Mouse (Mus musculus) layer of hippocampus, adult 2 months (tissue): Measurements from ENCODE around the gene Tsga10ip. TPM values are rescaled to one million over a fixed set of nuclear protein-coding genes. Genes with fewer than 3 reads are reported as not detected.
"Not testable (repeated sequence)": the region's sequence is repeated elsewhere in the genome, so short reads cannot be mapped to it uniquely, and the experiment has no call there.

ENCODE experiments used
- DNase-seq, 2 experiments: peaks; one replicate each; pipeline ENCODE4 v3.0.0; 2022; ENCODE audit warnings: low spot score in 2 of 2
- H3K27ac ChIP-seq: fragments of 200-600 bp; 2 replicates; pipeline ENCODE4 v1.8.1; 2022
- H3K4me3 ChIP-seq: fragments of 200-600 bp; 2 replicates; pipeline ENCODE4 v1.8.1; 2022; ENCODE audit warnings: mild to moderate bottlenecking
- CTCF ChIP-seq: fragments of 200-600 bp; conservative IDR thresholded peaks from 2 replicates; pipeline ENCODE4 v1.8.1; 2022; ENCODE audit warnings: antibody characterized with exemption, mild to moderate bottlenecking, moderate library complexity
- total RNA-seq, 2 experiments: library from RNA; stranded (reverse); gene quantifications; 2 replicates each; pipeline ENCODE4 v1.2.3; 2021

Tsga10ip gene
- total RNA-seq, 2 experiments from 2014 or later = 0.20 to 0.37 TPM

GRCm38 (mm10) chr19:5366175-5367052, 35.9 kb downstream of the Tsga10ip start, which contains the start of gene Eif1ad:
Eif1ad (plus strand) TSS chr19:5366741.
- DNase-seq = peak; percentile 90 to 91
- H3K27ac ChIP-seq = peak within 1 kb of the TSS; percentile 98
- TF ChIP-seq CTCF = peak; percentile 59
- peak within 1 kb of the TSS; percentile 88 for H3K4me3 ChIP-seq

DNA sequence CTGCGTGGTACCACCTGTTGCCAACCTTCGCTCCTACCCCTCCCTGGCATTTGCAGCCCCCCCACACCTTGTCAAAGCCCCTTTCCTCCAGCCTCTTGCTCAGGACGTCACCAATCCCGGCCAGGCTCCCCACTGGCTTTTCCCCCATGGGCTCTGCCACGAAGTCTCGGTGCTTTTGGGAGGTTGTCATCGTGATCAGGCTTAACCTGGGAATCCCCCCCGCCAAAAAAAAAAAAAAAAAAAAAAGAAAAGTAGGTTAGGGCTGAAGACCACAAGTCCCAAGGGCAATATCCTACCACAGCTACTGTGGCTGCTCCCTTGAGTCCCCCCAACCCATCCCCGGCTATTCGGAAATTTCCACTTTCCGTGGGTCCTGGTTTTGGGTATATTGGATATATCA, 36.6 kb downstream of the Tsga10ip start:
- no peak for TF ChIP-seq CTCF
- H3K4me3 ChIP-seq = peak overlapping the region; percentile 88
- DNase-seq = no peak
- peak overlapping the region; percentile 98 for H3K27ac ChIP-seq

GRCm38 (mm10) chr19:5364124-5364523, 38.2 kb downstream of the Tsga10ip start:
- TF ChIP-seq CTCF = no peak
- DNase-seq = no peak
- Histone ChIP-seq H3K4me3 (no peak overlapping the region), H3K27ac (no peak overlapping the region)

DNA sequence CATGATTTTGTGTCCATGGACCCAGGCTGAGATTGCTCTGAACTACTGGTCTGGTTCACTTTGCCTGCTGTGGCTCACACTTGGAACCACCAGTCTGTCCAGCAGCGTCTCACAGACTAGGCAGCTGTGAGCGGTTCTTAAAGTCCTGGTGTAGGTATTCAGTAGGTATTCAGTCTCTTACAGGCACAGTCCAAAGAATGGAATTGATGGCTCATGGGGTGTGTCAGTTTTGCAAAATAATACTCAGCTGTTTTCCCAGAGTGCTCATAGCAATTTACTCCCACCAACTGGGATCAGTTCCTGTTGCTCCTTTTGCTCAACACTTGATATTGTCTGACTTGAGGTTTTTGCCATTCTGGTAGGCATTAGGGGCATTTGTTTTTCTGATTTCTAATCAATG, 40.1 kb downstream of the Tsga10ip start:
- no peak for TF ChIP-seq CTCF
- Histone ChIP-seq H3K4me3 (no peak overlapping the region), H3K27ac (no peak overlapping the region)
- no peak for DNase-seq

DNA sequence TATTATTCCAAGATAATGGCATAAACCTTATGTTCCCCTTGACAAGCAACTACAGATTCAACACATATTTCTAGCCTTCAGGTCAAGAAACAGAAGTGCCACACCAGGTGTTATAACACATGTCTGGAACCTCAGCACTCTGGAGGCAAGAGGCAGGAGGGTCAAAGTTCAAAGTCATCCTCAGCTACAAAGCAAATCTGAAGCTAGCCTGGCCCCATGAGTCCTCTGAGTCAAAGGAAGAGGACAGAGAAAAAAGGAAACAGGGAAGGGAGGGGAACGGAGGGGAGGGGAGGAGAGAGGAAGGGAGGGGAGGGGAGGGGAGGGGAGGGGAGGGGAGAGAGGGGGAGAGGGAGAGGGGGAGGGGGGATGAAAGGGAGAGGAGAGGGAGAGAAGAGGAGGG, 46.2 kb downstream of the Tsga10ip start:
- Histone ChIP-seq H3K27ac (no peak overlapping the region), H3K4me3 (no peak overlapping the region)
- no peak for DNase-seq
- TF ChIP-seq CTCF = no peak

DNA sequence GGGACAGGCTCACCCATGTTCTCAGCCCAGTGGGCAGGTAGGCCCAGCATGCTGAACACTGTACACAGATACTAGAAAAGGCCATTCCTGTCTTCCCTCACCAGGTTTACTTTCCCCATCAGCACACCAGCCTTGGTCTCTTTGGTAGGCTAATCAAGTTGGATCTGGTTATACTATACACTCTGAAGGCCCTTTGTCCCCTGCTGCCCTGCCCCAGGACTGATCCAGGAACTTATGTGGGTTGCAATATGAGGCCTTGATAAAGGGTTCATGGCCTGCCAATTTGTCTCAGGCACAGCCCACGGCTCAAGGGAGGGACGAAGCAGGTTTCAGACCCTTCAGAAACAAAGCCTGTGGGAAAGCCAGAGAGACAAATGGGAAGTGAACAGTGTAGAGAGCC, 48.7 kb downstream of the Tsga10ip start:
- Histone ChIP-seq H3K27ac (no peak overlapping the region), H3K4me3 (no peak overlapping the region)
- no peak for DNase-seq
- TF ChIP-seq CTCF = no peak

DNA sequence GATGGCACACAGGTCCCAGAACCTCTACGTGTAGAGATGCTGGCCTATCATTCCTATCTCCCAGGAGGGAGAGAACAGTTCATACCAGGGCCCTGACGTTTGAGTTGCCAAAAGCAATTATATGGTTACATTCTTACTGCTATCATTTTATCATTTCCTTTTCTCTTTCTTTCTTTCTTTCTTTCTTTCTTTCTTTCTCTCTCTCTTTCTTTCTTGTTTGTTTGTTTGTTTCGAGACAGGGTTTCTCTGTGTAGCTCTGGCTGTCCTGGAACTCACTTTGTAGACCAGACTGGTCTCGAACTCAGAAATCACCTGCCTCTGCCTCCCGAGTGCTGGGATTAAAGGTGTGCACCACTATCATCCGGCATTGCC, 52.8 kb downstream of the Tsga10ip start, which contains the start of gene Cst6:
TSS of gene Cst6 (minus strand) at position 73 of the 372 bp plus-strand sequence.
- Histone ChIP-seq H3K4me3 (peak within 1 kb of the TSS; percentile 57), H3K27ac (peak within 1 kb of the TSS; percentile 76)
- not testable (repeated sequence) for DNase-seq

DNA sequence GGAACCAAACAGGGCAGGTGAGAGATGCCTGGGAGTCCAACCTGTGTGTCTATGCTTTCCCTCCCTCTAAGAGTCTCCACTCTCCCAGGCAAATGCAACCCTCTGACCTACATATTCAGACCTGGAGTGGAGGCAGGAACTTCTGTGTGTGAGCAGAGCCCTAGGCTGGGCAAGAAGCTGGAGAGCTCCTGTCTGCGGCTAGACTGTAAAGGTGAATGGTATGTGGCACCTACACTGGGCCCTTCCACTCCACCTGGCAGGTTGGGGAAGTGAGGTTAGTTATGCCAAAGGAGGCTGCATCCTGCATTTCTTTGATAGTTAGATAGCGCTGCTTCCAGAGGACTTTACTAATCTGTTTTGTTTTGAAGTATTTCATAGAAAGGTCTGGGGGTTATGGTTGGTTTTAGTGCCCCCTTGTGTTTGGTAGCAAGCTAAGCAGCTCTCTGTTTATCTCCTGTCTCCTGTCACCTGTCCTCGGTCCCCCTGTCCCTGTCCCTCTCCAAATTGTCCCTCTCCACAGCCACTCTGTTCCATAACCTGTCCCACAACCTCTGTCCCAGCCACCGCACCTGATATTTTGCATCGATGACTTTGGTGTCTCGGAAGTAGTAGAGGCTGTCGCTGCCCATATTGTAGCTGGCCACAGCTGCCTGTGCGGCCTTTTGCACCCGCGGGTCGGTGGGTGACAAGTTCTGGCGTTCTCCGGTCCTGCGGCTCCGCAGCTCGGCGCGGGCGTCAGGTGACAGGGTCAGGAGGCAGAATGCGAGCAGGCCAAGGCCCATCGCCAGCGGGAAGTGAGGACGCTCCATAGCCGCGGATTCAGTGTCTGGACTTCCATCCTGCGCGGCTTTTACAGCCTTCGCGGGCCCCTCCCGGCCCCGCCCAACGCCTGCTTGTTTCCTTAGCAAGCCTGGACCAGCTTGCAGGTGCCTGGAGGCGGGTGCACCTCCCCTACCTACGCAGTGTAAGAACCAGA, 53.5 kb downstream of the Tsga10ip start:
- no peak for DNase-seq
- peak; percentile 83 for TF ChIP-seq CTCF
- H3K27ac ChIP-seq = peak overlapping the region; percentile 76
- peak overlapping the region; percentile 57 for H3K4me3 ChIP-seq

- Histone ChIP-seq H3K4me3 (no peak overlapping the region), H3K27ac (no peak overlapping the region)
- TF ChIP-seq CTCF = no peak
- no peak for DNase-seq
Observed at GRCm38 (mm10) chr19:5348064-5348463, 54.3 kb downstream of the Tsga10ip start.

GRCm38 (mm10) chr19:5345297-5346131, 56.8 kb downstream of the Tsga10ip start:
- Histone ChIP-seq H3K4me3 (no peak overlapping the region), H3K27ac (no peak overlapping the region)
- no peak for DNase-seq
- no peak for TF ChIP-seq CTCF

- no peak for TF ChIP-seq CTCF
- no peak overlapping the region for H3K27ac ChIP-seq
- DNase-seq = no peak
- H3K4me3 ChIP-seq = no peak overlapping the region
Observed at GRCm38 (mm10) chr19:5341360-5341759, 61.0 kb downstream of the Tsga10ip start.

Other genes starting within 250 kb of the Tsga10ip start
- 10 to 100 TPM; 56.4 to 57.4 TPM for gene Pacs1, start 129.4 kb downstream of the Tsga10ip start, total RNA-seq
- 100 to 1,000 TPM; 214 to 219 TPM for gene Sf3b2, start 107.1 kb downstream of the Tsga10ip start, total RNA-seq
- 100 to 1,000 TPM; 106 to 109 TPM for gene Gal3st3, start 104.2 kb downstream of the Tsga10ip start, total RNA-seq
- gene Catsper1, start 66.8 kb downstream of the Tsga10ip start, total RNA-seq = not detected
- 1 to 10 TPM; 4.6 to 5.9 TPM for gene Cst6, start 53.0 kb downstream of the Tsga10ip start, total RNA-seq
- 10 to 100 TPM; 21.4 to 22.5 TPM for gene Eif1ad, start 35.8 kb downstream of the Tsga10ip start, total RNA-seq
- gene Banf1, start 35.4 kb downstream of the Tsga10ip start, total RNA-seq = 10 to 100 TPM; 81.0 to 86.2 TPM
- gene Sart1, start 13.8 kb downstream of the Tsga10ip start, total RNA-seq = 100 to 1,000 TPM; 113 to 125 TPM
- gene Drap1, start 22.5 kb upstream of the Tsga10ip start, total RNA-seq = 100 to 1,000 TPM; 316 to 335 TPM
- 10 to 100 TPM; 61.9 to 70.7 TPM for gene AI837181, start 22.6 kb upstream of the Tsga10ip start, total RNA-seq
- gene Fosl1, start 45.0 kb upstream of the Tsga10ip start, total RNA-seq = not detected
- 10 to 100 TPM; 31.5 to 33.9 TPM for gene Ccdc85b, start 55.4 kb upstream of the Tsga10ip start, total RNA-seq
- 10 to 100 TPM; 87.2 to 89.6 TPM for gene Fibp, start 58.1 kb upstream of the Tsga10ip start, total RNA-seq
- under 1 TPM in 1 of 2 experiments, not detected in 1; 0.31 TPM for gene Ctsw, start 66.0 kb upstream of the Tsga10ip start, total RNA-seq
- 10 to 100 TPM; 13.2 to 14.1 TPM for gene Efemp2, start 71.4 kb upstream of the Tsga10ip start, total RNA-seq
- 10 to 100 TPM; 40.9 to 42.9 TPM for gene Mus81, start 85.9 kb upstream of the Tsga10ip start, total RNA-seq
- 1,000 to 10,000 TPM; 1,280 to 1,287 TPM for gene Cfl1, start 87.9 kb upstream of the Tsga10ip start, total RNA-seq
- gene 1700020D05Rik, start 101.3 kb upstream of the Tsga10ip start, total RNA-seq = 1 to 10 TPM; 6.2 to 9.1 TPM
- 10 to 100 TPM; 85.9 to 86.6 TPM for gene Snx32, start 108.0 kb upstream of the Tsga10ip start, total RNA-seq
- not detected for gene Ovol1, start 158.1 kb upstream of the Tsga10ip start, total RNA-seq
- 1 to 10 TPM; 6.8 to 7.4 TPM for gene Ap5b1, start 165.5 kb upstream of the Tsga10ip start, total RNA-seq
- gene Rnaseh2c, start 199.3 kb upstream of the Tsga10ip start, total RNA-seq = 10 to 100 TPM; 80.0 to 88.2 TPM
- gene Kat5, start 207.7 kb upstream of the Tsga10ip start, total RNA-seq = 10 to 100 TPM; 82.8 to 93.0 TPM
- 10 to 100 TPM; 20.6 to 21.0 TPM for gene Rela, start 235.0 kb upstream of the Tsga10ip start, total RNA-seq